Mouse (Mus musculus): ENCODE measurements at regions not wholly inside any gene's neighbourhood (a gene's known extent, or its start where the extent isn't known, plus 50 kb on each side); places are given as distances from the start of the nearest gene placed in this dataset.
A peak's percentile ranks its signal among the peaks of the same experiment; 100 is the strongest.
"Not testable (repeated sequence)": the region's sequence is repeated elsewhere in the genome, so short reads cannot be mapped to it uniquely, and the experiment has no call there.

GRCm38 (mm10) chr12:19387706-19388105 is 566.6 kb upstream of the Gm21863 start:
- H3K27me3 ChIP-seq (ENCODE audit: insufficient read depth, low read length); H3K4me1 ChIP-seq (replicated peaks; ENCODE audit: low read depth, low read length); H3K9me3 ChIP-seq (ENCODE audit: low read length); H3K36me3 ChIP-seq (ENCODE audit: insufficient read depth, low read length): not testable (repeated sequence)
- peak overlapping the region; percentile 82 for H3K4me3 ChIP-seq (replicated peaks; ENCODE audit: low read length)

Data from E14TG2a.4 (cell line).